Mouse (Mus musculus): ENCODE results near the gene Tdgf1.

GRCm38 (mm10) chr9:110937506-110938490, 8.2 kb downstream of the Tdgf1 start:
- TF ChIP-seq EP300 (IDR thresholded peaks at IDR 0.05; ENCODE audit: insufficient read depth, low read depth, low read length) = no peak
- TF ChIP-seq CTCF (IDR thresholded peaks at IDR 0.05; ENCODE audit: low read depth, low read length) = no peak
- TF ChIP-seq POLR2A (IDR thresholded peaks at IDR 0.05; ENCODE audit: insufficient read depth, low read length) = no peak
